Mouse (Mus musculus) neural tube, embryonic 15.5 days (tissue): ENCODE results near the gene Fam198a. TPM values are rescaled to one million over a fixed set of nuclear protein-coding genes. Genes with fewer than 3 reads are reported as not detected.

Source experiments
- ATAC-seq: fragments of 200-750 bp; cut with Nextera tagmentation; 2 replicates; pipeline ENCODE4 v1.8.0; 2017; ENCODE audit warnings: mild to moderate bottlenecking, moderate TSS enrichment, moderate library complexity; ENCODE audit not compliant: low FRiP score
- H3K27ac ChIP-seq: fragments of 300-500 bp; sonication (generic); replicated peaks from 2 replicates; pipeline ENCODE4 v1.5.1; 2015; ENCODE audit warnings: mild to moderate bottlenecking, inconsistent platforms
- H3K27me3 ChIP-seq: fragments of 300-500 bp; sonication (generic); replicated peaks from 2 replicates; pipeline ENCODE4 v1.6.1; 2015; ENCODE audit warnings: inconsistent platforms
- H3K36me3 ChIP-seq: fragments of 300-500 bp; sonication (generic); 2 replicates; pipeline ENCODE4 v1.6.1; 2015; ENCODE audit warnings: inconsistent platforms
- H3K4me1 ChIP-seq: fragments of 300-500 bp; sonication (generic); 2 replicates; pipeline ENCODE4 v1.6.1; 2015; ENCODE audit warnings: inconsistent platforms
- H3K4me2 ChIP-seq: fragments of 300-500 bp; sonication (generic); 2 replicates; pipeline ENCODE4 v1.6.1; 2015; ENCODE audit warnings: inconsistent platforms, mild to moderate bottlenecking, moderate library complexity
- H3K4me3 ChIP-seq: fragments of 300-500 bp; sonication (generic); replicated peaks from 2 replicates; pipeline ENCODE4 v1.5.1; 2015; ENCODE audit warnings: mild to moderate bottlenecking, inconsistent platforms
- H3K9ac ChIP-seq: fragments of 300-500 bp; sonication (generic); replicated peaks from 2 replicates; pipeline ENCODE4 v1.6.1; 2015; ENCODE audit warnings: mild to moderate bottlenecking, inconsistent platforms
- H3K9me3 ChIP-seq: fragments of 300-500 bp; sonication (generic); replicated peaks from 2 replicates; pipeline ENCODE4 v1.6.1; 2016; ENCODE audit warnings: inconsistent platforms
- WGBS: fragments of 180-500 bp; shearing (Covaris S2); methylation state at CpG from one replicate; pipeline ENCODE4 v1.1.7; 2015; ENCODE audit warnings: mixed read lengths; 5-methylcytosine and 5-hydroxymethylcytosine counted together
- polyA plus RNA-seq: library from polyadenylated mRNA; unstranded; fragments of >200 nt; fragmentation: Nextera tagmentation; extraction: Ambion mirVana; gene quantifications from 2 replicates; pipeline ENCODE4 v1.2.1, GENCODE M21; 2015

Fam198a gene
- polyA plus RNA-seq, 1 experiment from 2014 or later, result 1.9 TPM

- ATAC-seq, result peak; percentile 61; the same call in 1 of the 2 replicates
- WGBS, result 76% methylated on average over 15 of the region's 15 CpGs
- Histone ChIP-seq H3K4me1 (peaks cover 15% of the 10 kb centered on the region), H3K27ac (no peak overlapping the region), H3K27me3 (no peaks in the 10 kb centered on the region), H3K9me3 (no peaks in the 10 kb centered on the region), H3K4me3 (no peak overlapping the region), H3K9ac (no peak overlapping the region), H3K4me2 (no peak overlapping the region), H3K36me3 (peaks cover 15% of the 10 kb centered on the region)
Observed at GRCm38 (mm10) chr9:121984465-121985461, 34.0 kb downstream of the Fam198a start.

GRCm38 (mm10) chr9:121988910-121989309 is 38.1 kb downstream of the Fam198a start:
- Histone ChIP-seq H3K27me3 (no peaks in the 10 kb centered on the region), H3K27ac (no peak overlapping the region), H3K4me2 (no peak overlapping the region), H3K36me3 (0 out of 2 replicates have a peak, but pooled peaks cover 5% of the 10 kb centered on the region), H3K4me3 (no peak overlapping the region), H3K4me1 (peaks cover 17% of the 10 kb centered on the region), H3K9ac (no peak overlapping the region), H3K9me3 (no peaks in the 10 kb centered on the region)
- no peak for ATAC-seq
- WGBS, result 66% methylated on average over 3 of the region's 3 CpGs

- no peak for ATAC-seq
- WGBS, result 9% methylated on average over 5 of the region's 5 CpGs
- Histone ChIP-seq H3K9ac (no peak overlapping the region), H3K36me3 (0 out of 2 replicates have a peak, but pooled peaks cover 5% of the 10 kb centered on the region), H3K27ac (no peak overlapping the region), H3K4me3 (no peak overlapping the region), H3K9me3 (no peaks in the 10 kb centered on the region), H3K4me1 (peaks cover 23% of the 10 kb centered on the region), H3K27me3 (no peaks in the 10 kb centered on the region), H3K4me2 (no peak overlapping the region)
Observed at GRCm38 (mm10) chr9:121989536-121989935, 38.7 kb downstream of the Fam198a start.

GRCm38 (mm10) chr9:121991041-121991440 is 40.3 kb downstream of the Fam198a start:
- Histone ChIP-seq H3K27ac (no peak overlapping the region), H3K4me3 (no peak overlapping the region), H3K9ac (no peak overlapping the region), H3K9me3 (no peaks in the 10 kb centered on the region), H3K36me3 (0 out of 2 replicates have a peak, but pooled peaks cover 5% of the 10 kb centered on the region), H3K4me1 (peaks cover 26% of the 10 kb centered on the region), H3K4me2 (no peak overlapping the region), H3K27me3 (no peaks in the 10 kb centered on the region)
- no peak for ATAC-seq
- 64% methylated on average over 5 of the region's 5 CpGs for WGBS

DNA sequence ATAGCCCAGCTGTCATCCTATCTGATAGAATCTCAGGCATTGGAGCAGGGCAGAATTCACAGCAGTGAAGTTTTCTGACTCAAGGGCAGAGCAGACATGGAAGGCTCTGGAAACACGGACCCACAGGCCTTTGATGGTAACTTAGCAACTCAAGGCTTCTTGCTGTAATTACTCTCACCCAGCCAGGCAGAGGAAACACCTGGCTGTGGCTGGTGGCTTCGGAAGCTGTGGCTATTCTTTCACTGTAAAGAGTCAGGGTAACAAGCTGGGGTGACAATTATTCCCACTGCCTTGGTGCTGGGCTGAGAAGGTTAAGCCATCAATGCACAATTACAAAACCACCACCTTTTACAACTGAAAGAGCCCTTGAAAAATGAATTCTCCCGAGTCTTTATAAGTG is 42.3 kb downstream of the Fam198a start:
- Histone ChIP-seq H3K9me3 (no peaks in the 10 kb centered on the region), H3K4me2 (no peak overlapping the region), H3K9ac (no peak overlapping the region), H3K27me3 (no peaks in the 10 kb centered on the region), H3K4me3 (no peak overlapping the region), H3K36me3 (0 out of 2 replicates have a peak, but pooled peaks cover 5% of the 10 kb centered on the region), H3K4me1 (peaks cover 26% of the 10 kb centered on the region), H3K27ac (no peak overlapping the region)
- ATAC-seq, result no peak
- WGBS, result 69% methylated on average over 3 of the region's 3 CpGs

DNA sequence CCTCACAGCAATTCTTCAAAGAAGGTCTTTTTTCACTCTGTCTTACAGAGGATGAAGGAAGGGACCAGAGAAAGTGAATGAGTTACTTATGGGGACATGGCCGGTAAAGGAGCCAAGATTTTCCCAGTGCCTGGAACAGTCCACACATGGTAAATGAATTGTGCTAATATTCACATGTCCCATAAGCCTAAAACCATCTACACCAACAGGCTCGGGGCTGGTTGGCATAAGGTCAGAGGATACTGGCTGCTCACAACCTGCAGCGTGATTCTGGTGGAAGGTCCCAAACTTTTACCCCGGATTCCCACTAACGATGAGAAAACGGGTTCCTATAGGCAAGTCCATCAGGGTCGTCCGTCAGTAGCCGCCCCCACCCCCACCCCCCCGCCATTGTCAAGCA is 44.3 kb downstream of the Fam198a start:
- Histone ChIP-seq H3K27ac (no peak overlapping the region), H3K4me1 (peaks cover 26% of the 10 kb centered on the region), H3K36me3 (no peaks in the 10 kb centered on the region), H3K9ac (peak overlapping the region; percentile 85), H3K4me2 (peak overlapping the region; percentile 87), H3K4me3 (peak overlapping the region; percentile 88), H3K9me3 (no peaks in the 10 kb centered on the region), H3K27me3 (no peaks in the 10 kb centered on the region)
- ATAC-seq, result no peak
- WGBS, result 11% methylated on average over 10 of the region's 10 CpGs

DNA sequence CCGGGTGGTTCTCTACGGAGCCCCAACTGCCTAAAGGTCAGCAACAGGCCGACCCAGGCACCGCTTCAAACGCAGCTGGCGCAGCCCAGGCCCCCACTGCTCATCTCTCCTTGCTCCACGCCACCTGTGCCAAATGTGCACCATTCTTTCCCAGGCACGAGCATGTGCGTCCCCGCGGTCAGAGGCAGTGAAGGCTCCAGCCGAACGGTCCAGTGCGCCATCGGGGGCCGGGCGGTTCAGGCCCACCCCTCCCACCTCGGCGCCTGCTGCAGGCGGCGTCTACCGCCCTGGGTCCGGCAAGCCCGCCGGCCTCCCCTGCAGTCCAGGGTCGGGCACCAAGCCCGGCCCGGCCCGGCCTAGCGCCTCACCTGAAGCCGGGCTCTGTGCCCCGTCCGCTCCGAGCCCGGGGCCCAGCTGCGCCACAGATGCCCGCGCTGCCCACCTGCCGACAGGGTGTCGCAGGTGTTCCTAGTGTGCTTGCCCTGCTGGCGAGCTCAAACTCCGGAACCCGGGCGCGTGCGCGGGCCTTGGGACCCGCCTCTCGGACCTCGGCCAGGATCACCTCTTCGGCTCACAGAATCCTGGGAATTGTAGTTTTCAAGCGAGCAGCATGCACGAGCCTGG is 44.8 kb downstream of the Fam198a start:
- H3K27ac ChIP-seq, result peak overlapping the region; percentile 45
- H3K27me3 ChIP-seq, result no peaks in the 10 kb centered on the region
- peak overlapping the region; percentile 87 for H3K4me2 ChIP-seq
- peaks cover 26% of the 10 kb centered on the region for H3K4me1 ChIP-seq
- H3K36me3 ChIP-seq, result no peaks in the 10 kb centered on the region
- H3K9me3 ChIP-seq, result no peaks in the 10 kb centered on the region
- peak; percentile 93 for ATAC-seq
- peak overlapping the region; percentile 88 for H3K4me3 ChIP-seq
- under 1% methylated on average over 53 of the region's 53 CpGs for WGBS
- H3K9ac ChIP-seq, result peak overlapping the region; percentile 85

DNA sequence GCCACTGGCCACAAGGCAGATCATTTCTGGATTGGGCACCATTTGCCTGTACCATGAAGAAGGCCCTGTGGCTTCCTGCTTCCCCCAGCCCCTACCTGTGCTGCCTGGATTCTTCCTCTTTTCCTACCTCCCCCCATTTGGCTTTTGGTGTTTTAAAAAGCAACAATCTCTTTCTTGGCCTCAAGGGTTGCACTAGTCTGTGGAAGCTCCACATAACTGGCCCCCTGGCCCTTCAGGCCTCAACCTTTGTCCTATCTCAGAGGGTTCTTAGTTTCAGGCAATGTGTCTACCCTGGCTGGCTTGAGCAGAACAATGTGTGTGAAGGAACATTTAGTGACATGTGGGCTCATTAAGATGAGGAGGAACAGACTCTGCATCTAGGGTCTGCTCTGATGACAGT is 46.2 kb downstream of the Fam198a start, which contains the start of gene Pomgnt2:
Gene Pomgnt2, minus strand, starts transcription at position 101 of the 400 bp plus-strand sequence.
- Histone ChIP-seq H3K4me2 (peak within 1 kb of the TSS; percentile 87), H3K27ac (no peak within 1 kb of the TSS), H3K9ac (no peak within 1 kb of the TSS)

DNA sequence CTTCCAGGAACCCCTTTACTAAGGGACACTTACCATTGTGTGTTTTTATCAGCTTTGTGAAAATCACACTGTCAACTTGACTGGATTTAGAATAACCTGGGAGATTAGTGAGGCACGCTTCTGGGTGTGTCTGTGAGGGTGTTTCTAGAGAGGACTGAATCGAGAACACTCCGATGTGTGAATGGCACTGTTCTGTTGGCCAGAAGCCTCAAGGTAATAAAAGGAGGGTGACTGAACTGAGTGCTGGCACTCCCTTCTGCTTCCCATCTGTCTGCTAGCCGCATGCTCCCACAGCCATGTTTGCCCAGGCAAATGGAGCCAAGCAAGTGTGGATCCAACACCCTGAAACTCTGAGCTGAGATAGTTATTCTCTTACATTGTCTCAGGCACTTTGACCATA is 47.2 kb downstream of the Fam198a start:
- Histone ChIP-seq H3K9ac (no peak overlapping the region), H3K27me3 (no peaks in the 10 kb centered on the region), H3K4me3 (no peak overlapping the region), H3K4me2 (no peak overlapping the region), H3K9me3 (no peaks in the 10 kb centered on the region), H3K27ac (no peak overlapping the region), H3K36me3 (no peaks in the 10 kb centered on the region), H3K4me1 (peaks cover 25% of the 10 kb centered on the region)
- 77% methylated on average over 4 of the region's 4 CpGs for WGBS
- ATAC-seq, result no peak

More for the DNA sequence above, 46.2 kb downstream of the Fam198a start, which contains the start of gene Pomgnt2:
- Histone ChIP-seq H3K36me3 (no peaks in the 10 kb centered on the region), H3K27me3 (no peaks in the 10 kb centered on the region), H3K9me3 (no peaks in the 10 kb centered on the region), H3K4me3 (peak within 1 kb of the TSS; percentile 88), H3K4me1 (peaks cover 26% of the 10 kb centered on the region)
- no peak for ATAC-seq

- Histone ChIP-seq H3K4me3 (no peak overlapping the region), H3K9me3 (no peaks in the 10 kb centered on the region), H3K4me2 (no peak overlapping the region), H3K27ac (no peak overlapping the region), H3K9ac (no peak overlapping the region), H3K4me1 (peaks cover 11% of the 10 kb centered on the region), H3K36me3 (no peaks in the 10 kb centered on the region), H3K27me3 (no peaks in the 10 kb centered on the region)
- no peak for ATAC-seq
- 83% methylated on average over 2 of the region's 2 CpGs for WGBS
Observed at GRCm38 (mm10) chr9:122006175-122006574, 55.4 kb downstream of the Fam198a start.

DNA sequence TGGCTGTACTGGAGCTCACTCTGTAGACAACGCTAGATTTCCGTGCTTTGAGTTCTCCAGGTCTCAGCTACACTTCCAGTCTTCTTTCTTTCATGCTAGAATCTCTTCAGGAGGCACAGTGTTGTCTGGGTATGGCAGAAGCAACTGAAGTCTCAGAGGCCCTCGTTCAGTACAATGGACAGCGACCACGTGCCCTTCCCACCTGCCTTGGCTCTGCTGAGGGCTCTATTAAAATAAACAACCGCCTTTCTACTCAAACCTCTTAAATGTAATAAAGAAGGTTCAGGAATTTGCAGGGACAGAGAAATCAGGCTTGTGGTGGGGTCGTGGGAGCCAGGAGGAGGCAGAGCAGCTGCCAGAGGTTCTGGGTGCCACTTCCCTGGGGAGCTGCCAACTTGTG is 55.8 kb downstream of the Fam198a start:
- Histone ChIP-seq H3K36me3 (no peaks in the 10 kb centered on the region), H3K27me3 (no peaks in the 10 kb centered on the region), H3K9me3 (no peaks in the 10 kb centered on the region), H3K4me3 (no peak overlapping the region), H3K27ac (no peak overlapping the region), H3K4me2 (no peak overlapping the region), H3K4me1 (peaks cover 11% of the 10 kb centered on the region), H3K9ac (no peak overlapping the region)
- no peak for ATAC-seq
- 15% methylated on average over 7 of the region's 7 CpGs for WGBS
